Mouse (Mus musculus): ENCODE data around the gene Tbc1d9.
A peak's percentile ranks its signal among the peaks of the same experiment; 100 is the strongest.

Tbc1d9 gene

DNA sequence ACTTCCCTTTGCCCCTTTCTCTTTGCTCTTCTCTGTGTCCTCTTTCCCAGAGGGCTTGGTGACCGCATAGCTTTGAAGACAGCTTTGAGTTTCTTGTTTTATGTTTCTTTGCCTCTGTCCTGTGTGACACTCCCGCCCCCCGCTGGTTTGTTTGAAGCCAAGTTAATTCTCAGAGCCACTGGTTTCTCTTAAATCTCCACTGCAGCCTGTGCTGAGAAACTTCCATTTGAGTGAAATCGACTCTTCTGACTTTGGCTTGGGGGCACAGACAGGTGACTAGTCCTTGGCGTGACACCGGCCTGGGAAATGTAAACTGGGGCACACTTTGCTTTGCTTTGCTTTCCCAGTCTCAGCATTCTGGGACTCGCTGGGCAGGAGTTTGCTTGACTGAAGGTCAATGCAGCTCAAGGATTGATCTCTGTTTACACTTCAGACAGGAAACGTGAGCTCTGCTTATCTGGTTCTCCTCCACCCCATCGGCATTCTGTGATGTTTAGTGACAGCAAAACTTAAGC is 13.1 kb downstream of the Tbc1d9 start:
- DNase-seq (ENCODE audit: low spot score in 2 of 2): no peak

DNA sequence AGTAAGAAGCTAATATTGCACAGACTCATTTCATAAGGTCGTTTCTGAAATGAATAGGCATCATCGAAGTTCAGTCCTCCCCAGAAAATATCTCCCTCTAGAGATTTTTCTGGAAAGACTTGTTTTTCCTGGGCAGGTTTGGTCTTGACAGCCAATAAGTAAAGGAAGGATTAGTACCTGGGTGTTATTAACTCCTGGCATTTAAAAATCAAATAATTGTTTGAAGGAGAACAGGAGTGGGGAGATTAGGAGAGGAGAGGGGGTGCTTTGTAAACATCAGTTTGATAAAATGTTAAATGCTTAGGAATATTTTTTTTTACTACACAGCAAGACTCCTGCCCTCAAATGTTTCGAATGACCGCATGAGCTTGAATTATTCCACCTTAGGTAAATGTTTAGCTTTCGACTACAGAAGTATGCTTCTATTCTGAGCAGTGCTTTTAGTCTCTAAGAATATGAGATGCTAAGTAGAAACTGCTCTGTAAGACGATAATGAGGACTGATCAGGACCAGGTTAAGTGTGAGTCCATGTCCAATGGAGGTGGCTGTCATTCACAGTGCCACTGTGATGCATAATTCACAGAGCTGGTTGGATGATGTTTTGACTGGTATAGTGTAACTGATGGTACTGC is 16.8 kb downstream of the Tbc1d9 start:
- no peak for DNase-seq (ENCODE audit: low spot score in 2 of 2)

DNA sequence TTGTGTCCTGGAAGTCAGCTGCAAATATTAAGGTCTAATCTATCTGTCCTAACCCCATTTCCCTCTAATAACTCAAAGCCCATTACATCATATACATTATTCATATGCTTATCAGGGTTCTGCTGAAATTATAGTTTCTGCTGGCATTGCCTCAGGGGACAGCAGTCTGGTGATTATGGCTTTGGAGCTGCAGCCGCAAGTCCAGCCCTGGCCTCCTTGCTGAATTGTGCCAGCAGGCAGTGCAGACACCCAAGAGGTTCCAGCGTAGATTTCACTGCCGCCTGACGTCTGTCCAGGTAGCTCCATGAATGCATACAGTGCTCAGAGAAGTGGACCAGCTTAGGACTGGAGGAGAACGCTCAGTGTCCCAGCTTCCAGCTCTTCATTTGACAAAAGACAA is 17.6 kb downstream of the Tbc1d9 start:
- DNase-seq (ENCODE audit: low spot score in 2 of 2): no peak

- DNase-seq (ENCODE audit: low spot score in 2 of 2): no peak
These were observed 21.2 kb downstream of the Tbc1d9 start for GRCm38 (mm10) chr8:83186376-83186775.

DNA sequence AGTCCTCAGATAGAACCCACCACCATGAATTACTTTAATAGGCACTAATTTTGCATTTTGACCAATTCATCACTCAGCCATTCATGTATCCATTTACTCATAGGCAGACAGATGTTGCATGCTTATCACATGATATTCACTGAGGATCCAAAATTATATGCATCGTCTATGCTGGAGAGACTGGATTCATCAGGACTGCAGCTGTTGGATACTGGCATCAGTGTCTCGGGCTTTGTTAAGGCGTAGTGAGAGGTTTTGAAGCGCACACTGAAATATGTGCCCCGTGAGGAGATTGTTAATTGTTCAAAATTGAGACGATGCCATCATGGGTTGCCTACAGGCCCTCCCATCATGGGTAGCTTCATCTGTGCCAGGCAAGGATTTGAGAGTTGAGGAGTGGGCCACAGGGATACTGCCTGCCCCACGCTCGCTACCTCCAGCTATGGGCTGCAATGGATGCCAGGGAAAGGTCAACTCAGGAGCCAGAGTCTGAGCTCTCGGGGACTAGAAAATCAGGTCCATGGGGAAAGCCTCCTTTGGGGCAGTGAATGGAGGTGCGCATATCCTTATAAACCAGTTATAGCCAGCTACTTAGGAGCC is 22.3 kb downstream of the Tbc1d9 start:
- no peak for DNase-seq (ENCODE audit: low spot score in 2 of 2)

DNA sequence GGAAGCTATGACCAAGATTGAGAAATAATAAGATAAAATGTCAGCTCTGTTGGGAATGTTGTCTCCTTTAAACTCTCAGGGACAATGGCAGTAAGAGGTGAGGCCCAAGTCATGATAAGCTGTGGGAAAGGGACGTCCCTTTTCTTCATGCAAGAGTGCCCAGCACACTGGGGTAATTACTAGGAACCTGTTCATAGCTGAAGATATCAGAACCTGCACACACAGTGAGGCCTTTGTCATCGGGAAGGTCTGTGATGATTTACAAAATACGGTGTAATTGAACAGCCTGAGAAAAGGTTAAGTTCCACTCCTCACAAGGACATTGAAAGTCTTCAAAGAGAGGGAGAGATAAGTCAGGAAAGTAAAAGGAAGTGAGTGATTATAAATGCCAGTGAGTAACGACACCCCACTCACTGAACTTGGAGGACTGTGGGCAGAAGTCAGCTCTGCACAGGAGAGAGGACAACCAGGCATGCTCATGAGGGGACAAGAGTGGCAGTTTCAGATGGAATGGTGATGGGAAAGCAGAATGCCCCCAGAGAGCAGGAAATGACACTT is 24.5 kb downstream of the Tbc1d9 start:
- no peak for DNase-seq (ENCODE audit: low spot score in 2 of 2)

GRCm38 (mm10) chr8:83196088-83196487 is 30.9 kb downstream of the Tbc1d9 start:
- peak in 1 of 2 experiments; percentile 10 for DNase-seq (ENCODE audit: low spot score in 2 of 2)

GRCm38 (mm10) chr8:83199715-83200114 is 34.6 kb downstream of the Tbc1d9 start:
- no peak for DNase-seq (ENCODE audit: low spot score in 2 of 2)

- peak in 1 of 2 experiments; percentile 16 for DNase-seq (ENCODE audit: low spot score in 2 of 2)
These were observed 35.3 kb downstream of the Tbc1d9 start for GRCm38 (mm10) chr8:83200191-83201177.

GRCm38 (mm10) chr8:83202946-83203345 is 37.8 kb downstream of the Tbc1d9 start:
- DNase-seq (ENCODE audit: low spot score in 2 of 2): peak in 1 of 2 experiments; percentile 7

GRCm38 (mm10) chr8:83205907-83206306 is 40.8 kb downstream of the Tbc1d9 start:
- no peak for DNase-seq (ENCODE audit: low spot score in 2 of 2)

DNA sequence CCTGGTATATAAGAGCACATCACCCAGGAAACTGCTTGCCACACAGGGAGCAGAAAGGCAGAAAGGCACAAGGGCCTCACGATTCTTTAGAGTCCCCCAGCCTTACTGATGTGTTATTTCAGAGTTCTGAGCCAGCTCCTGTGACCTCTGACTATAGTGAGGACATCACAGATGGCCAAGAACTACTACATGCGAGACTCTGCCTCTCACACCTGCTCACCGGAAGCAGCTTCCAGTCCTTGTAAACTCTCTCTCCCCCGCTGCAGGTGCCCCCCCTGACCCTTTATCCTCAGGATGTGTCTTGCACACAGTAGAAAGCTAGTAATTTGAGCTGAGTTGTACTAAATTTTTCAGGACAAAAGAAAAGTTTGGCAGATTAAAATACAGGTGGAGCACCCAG is 44.4 kb downstream of the Tbc1d9 start:
- DNase-seq (ENCODE audit: low spot score in 2 of 2): no peak

DNA sequence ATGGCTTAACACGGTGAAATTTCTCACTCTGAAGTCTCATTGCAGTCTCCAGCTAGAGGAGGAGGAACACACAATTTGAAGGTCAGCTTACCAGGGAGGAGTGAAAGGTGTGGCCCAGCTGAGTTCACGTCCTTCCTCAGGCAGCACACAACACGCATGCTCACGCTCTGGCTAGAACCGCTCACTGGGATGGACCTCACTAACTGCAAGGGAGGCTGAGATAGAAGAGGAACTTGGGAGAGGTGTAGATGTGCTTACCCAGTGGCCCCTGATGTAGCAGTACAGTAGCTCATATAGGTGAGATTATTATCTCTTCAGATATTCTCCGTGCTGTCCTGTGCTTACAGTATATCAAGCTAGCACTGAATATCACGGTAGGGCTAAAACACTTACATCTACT is 45.5 kb downstream of the Tbc1d9 start:
- no peak for DNase-seq (ENCODE audit: low spot score in 2 of 2)

GRCm38 (mm10) chr8:83215065-83215464 is 49.9 kb downstream of the Tbc1d9 start:
- no peak for DNase-seq (ENCODE audit: low spot score in 2 of 2)

DNA sequence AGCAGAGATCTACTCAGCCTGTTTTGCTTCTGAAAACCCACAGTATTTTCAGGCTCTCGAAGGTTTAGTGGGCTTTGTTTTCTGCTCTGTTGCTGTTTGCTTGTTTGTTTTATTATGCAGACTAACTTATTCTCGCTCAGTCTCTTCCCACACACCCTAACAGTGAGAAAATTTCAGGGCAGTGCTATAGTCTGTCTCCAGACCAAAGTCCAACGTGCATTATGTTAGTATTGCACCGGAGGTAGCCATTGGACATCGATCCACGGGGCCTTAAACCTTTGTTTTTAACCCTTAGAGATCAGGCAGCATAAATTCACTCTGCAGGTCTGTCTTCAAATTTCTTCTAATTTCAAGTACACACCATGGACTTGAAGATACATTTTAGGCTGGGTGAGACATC is 51.4 kb downstream of the Tbc1d9 start:
- no peak for DNase-seq (ENCODE audit: low spot score in 2 of 2)

- no peak for DNase-seq (ENCODE audit: low spot score in 2 of 2)
These were observed 52.0 kb downstream of the Tbc1d9 start for GRCm38 (mm10) chr8:83217196-83217595.

DNA sequence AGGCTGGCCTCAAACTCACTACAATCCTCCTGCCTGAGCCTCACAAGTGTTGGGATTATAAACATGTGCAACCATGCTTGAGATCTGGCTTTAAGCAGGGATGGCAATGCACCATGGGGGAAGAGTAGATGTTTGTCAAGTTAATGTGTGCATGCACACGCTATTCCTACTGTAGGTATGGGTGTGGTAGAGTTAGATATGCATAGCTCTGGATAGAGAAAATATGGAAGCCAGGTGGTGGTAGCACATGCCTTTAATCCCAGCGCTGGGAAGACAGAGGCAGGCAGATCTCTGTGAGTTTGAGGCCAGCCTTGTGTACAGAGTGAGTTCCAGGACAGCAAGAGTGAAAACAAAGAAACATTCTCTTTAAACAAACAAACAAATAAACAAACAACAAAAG is 52.7 kb downstream of the Tbc1d9 start:
- no peak for DNase-seq (ENCODE audit: low spot score in 2 of 2)

GRCm38 (mm10) chr8:83219392-83219791 is 54.2 kb downstream of the Tbc1d9 start:
- DNase-seq (ENCODE audit: low spot score in 2 of 2): peak in 1 of 2 experiments; percentile 41

DNA sequence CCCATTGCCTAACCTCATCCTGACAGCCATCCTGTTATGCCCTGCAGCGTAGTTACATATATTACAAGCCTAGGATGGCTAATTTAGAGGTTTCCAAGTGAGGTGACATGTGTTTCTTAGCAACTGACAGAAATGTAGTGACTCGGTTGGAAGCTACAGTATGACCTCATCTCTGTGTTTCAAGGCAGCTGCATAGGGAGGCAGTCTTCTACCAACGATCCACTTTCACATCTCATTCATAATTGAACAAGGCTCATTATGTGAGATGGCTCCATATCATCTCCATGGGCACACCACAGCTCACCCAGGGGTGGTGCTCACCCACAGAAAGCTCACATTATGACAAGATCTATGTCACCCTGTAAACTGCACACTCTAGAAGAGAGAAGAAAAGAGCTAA is 55.6 kb downstream of the Tbc1d9 start:
- no peak for DNase-seq (ENCODE audit: low spot score in 2 of 2)

GRCm38 (mm10) chr8:83224754-83225416 is 59.7 kb downstream of the Tbc1d9 start:
- DNase-seq (ENCODE audit: low spot score in 2 of 2): no peak

DNA sequence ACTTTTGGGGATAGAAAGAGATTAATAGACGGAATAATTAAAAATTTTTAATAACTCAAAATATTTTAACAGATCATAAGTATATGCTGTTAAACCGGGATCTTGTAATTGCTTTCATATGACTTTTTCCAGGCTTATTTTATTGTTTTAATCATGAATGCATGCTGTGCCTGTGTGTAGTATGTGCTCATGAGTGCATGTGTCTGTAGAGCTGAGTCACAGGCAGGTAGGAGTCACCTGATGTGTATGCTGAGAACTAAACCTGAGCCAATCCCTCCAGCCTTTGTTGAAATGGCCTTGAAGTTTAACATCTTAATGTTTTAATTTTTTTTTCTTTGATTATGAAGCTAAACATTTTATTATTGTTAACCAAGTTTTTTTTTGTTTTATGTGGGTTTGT is 60.4 kb downstream of the Tbc1d9 start:
- DNase-seq (ENCODE audit: low spot score in 2 of 2): no peak

Measured in cerebellum, postnatal 4 days (tissue).